Mouse (Mus musculus): ENCODE results near the gene Lmbr1l. TPM values are rescaled to one million over a fixed set of nuclear protein-coding genes. Genes with fewer than 3 reads are reported as not detected.
"Not testable (repeated sequence)": the region's sequence is repeated elsewhere in the genome, so short reads cannot be mapped to it uniquely, and the experiment has no call there.

Lmbr1l gene
- total RNA-seq (2021) = 10 to 100 TPM; 12.6 to 16.6 TPM

DNA sequence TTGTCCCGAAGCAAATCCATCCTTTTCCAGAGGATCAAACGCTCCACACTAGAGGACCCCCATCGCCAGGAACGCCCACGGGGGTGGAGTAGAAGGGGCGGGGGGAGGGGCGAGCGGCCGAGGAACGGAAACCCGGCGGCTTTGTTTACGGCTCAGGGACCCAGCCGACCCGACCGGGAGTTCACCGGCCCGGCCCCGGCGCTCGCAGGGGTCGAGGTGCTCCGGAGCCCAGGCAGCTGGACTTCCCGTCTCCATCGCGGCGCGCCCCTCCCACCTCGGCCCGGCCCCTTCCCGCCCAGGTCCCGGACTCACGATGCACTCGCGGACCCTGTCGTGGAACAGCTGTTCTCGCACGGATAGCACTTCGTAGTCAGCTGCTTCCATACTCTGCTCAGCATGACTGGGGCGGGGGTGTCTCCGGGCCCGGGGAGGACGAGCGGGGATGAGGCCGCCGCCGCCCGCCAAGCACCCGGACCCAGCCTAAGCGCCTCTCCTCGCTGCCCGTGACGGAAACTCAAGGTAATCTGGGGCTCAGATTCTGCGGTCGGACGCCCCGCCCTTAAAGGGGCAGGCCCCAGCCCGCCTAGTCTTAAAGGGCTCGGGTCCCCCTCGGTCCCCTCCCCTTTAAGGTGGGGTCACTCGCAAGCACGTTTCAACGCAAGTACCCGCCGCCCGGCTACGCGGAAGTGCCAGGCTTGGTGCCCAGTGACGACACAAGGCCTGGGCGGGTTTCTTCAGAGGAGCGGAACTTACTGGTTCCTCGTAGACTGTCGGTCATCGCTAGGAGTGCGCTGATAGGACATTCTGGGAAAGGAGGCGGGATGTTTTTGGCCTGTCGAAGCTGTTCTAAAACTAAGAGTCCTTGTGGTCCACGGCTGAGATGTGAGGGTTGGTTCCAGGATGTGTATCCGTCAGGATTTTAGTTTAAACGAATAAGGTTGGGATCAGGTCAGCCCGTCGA lies at the start of gene Lmbr1l:
Gene Lmbr1l, minus strand, starts transcription at position 694 of the 961 bp plus-strand sequence.
- DNase-seq (ENCODE audit: low spot score in 2 of 2) = peak; percentile 99

DNA sequence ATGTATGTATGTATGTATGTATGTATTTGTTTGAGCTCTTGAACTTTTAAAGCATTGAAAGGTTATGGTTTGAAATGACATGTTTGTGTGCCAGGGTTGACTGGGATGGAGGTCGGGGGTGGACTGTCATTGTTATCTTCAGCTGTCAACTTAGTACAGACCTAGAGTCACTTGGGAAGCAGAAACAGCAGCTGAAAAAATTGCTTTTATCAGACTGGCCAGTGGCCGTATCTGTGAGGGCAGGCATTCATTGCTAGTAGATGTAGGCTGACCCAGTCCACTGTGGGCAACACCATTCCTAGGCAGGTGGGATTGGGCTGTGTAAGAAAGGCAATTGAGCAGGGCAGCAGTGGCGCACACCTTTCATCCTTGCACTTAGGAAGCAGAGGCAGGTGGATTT lies 41.5 kb upstream of the Lmbr1l start:
- intact Hi-C loops (cut with DNase I) = no loop called here

More for the DNA sequence above, at the start of gene Lmbr1l:
- intact Hi-C loops (cut with DNase I) = loop anchor here (2.0 kb wide), 1 partner anchor 37 kb away; no protein-coding TSS in a partner anchor

DNA sequence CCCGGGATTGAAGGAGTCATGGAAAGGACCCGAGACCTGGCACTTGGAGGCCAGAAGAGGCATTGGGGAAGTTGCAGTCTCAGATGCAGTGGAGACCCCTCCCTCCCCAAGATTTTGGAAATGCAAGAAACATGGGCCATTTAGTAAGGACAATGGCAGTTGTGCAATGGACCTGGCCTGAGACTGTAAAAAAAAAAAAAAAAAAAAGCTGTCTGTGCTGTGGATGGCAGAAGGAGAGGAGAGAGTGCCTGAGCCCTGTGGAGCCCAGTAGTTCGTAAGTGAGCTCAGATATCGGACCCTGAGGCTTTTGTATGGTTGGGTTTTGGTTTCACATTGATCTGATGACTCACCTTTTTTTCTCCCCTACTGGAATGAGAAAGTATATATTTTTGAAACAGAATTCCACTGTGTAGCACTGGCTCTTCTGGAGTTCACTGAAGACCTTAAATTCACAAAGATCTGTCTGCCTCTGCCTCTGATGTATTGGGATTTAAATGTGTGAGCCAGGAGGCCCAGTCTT lies 40.9 kb upstream of the Lmbr1l start:
- intact Hi-C loops (cut with DNase I) = no loop called here
- no peak for DNase-seq (ENCODE audit: low spot score in 2 of 2)

More for the DNA sequence above, 41.5 kb upstream of the Lmbr1l start:
- no peak for DNase-seq (ENCODE audit: low spot score in 2 of 2)

DNA sequence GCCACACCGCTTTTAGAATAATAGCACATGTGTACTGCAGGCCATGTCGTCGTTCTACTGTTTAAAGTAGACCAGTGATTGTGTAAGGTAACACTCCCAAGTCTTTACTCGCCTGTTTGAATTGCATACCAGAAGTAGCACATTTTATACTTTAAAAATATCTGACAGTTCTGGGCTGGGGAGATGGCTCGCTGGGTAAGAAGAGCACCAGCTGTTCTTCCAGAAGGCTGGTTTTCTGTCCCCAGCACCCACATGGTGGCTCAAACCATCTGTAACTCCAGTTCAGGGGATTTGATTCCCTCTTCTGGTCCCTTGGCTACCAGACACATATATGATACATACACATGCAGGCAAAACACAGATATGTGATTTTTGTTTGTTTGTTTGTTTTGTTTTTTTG lies 39.4 kb upstream of the Lmbr1l start:
- DNase-seq (ENCODE audit: low spot score in 2 of 2) = no peak
- intact Hi-C loops (cut with DNase I) = no loop called here

DNA sequence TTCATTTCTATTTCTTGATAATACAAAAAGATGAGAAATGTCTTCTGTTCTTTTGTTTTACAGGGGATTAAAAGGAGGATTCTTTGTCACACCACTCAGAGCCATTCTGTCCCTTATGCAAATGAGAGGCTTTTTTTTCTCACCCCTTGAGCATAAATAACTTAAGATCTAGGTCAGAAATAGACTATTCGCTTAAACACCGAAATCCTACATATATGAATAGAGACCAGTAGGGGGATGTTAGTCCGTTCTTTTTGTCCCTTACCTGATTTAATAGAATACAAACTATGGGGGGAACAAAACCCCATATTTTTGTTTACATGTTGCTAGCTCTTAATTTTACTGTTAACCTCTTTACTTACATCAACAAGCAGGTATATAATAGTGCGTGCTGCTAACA lies 38.0 kb upstream of the Lmbr1l start:
- intact Hi-C loops (cut with DNase I) = loop anchor here (2.0 kb wide), 1 partner anchor 13 kb away; no protein-coding TSS in a partner anchor
- no peak for DNase-seq (ENCODE audit: low spot score in 2 of 2)

DNA sequence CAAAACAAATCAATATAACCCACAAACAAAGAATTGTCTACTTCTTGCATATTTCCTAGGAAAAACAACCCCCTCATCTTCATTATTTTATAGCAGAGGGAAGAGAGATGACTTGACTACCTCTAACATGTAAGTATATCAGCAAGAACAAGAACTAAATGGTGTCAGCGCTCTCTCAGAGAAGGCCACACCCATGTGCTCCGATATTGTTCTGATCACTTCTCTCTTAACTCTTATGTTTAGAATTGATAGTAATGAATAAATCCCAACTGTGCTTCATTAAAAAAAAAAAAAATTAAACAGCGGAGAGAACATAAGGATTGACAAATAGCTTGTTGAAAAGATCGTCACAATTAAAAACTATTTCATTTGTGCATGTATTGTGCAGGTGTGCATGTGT lies 37.3 kb upstream of the Lmbr1l start:
- no peak for DNase-seq (ENCODE audit: low spot score in 2 of 2)
- intact Hi-C loops (cut with DNase I) = loop anchor here (2.0 kb wide), 1 partner anchor 13 kb away; no protein-coding TSS in a partner anchor

DNA sequence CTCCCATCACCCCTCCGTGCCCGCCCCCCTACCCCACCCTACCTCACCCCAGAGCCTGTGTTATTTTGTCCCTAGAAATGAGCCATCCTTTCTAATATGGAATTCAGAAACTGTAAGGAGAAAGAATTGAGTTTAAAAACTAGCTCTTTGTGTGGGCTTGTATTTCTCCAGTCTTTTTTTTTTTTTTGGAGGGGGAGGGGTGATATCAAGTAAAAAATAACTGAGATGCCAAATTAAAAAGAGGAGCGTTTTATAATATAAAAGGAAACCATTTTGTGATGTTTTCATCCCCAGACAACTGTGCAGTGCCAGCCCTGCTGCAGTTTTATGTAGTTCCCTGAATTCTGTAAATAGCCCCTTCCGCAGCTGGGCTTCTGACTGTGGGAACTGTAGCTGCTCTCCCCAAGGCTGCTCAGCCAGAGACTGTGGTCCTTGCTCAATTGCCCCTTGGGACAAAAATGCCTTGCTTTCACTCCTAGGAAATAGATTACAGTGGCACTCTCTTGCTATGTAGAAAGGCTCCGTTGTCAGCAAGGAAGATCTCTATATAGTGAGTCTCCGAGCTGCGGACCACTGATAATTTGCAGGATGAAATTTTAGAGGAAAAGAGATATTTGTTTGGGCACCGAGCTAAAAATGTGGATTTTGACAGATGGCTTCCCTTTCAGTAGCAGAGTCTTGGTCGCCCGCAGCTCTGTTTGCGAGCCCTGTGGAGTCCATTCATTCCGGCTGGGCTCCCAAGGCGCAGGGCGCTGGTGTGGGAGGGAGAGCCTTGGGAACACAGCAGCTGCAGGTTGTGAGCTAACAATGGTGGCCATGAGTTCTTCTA lies 36.6 kb upstream of the Lmbr1l start:
- DNase-seq (ENCODE audit: low spot score in 2 of 2) = peak; percentile 58 to 63
- intact Hi-C loops (cut with DNase I) = loop anchor here (2.0 kb wide), 1 partner anchor 14 kb away; no protein-coding TSS in a partner anchor

DNA sequence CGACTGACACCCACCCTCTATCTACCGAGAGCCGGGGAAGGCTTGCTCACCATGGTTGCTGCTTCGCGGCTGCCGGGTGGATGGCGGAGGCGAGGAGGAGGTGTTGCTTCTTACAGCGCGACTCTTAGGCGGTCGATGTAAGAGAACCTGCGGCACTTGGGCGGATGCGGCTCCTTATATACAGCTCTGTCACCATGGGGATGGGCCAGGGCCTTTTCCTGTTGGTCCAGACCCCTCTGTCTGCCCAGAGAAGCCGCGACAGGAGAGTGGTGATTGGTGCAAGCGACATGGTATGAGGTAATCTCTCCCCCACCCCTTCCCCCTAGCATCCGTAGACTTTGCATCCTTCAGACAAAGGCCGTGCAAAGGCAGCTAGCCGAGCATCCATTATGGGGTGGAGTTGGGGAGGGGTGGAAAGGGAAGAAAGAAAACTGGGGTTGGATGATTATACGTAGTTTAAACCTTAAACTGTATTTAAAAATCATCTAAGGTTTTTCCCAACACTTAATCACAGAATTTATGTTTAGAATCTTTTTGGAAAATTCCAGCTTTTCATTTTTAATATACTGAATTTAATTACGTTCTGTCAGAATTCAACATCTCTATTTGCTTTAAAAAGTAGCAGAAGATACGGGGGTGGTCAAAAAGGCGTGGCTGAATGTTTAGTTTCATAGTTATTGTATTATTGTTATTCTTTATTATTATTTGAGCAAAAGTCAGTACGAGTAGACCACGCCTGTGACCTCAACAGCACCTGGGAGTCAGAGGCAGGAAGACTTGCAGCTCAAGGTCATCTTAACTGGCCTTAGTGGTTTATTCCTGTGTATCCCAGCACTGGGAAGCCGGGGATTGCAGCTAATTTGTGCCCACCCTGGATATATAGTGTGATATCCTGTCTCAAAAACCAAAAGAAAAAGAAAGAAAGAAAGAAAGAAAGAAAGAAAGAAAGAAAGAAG lies 35.6 kb upstream of the Lmbr1l start, which contains the start of the genes Gm49450 and Tuba1a:
Gene Gm49450, minus strand, starts transcription at position 151 of the 956 bp plus-strand sequence.
Gene Tuba1a, minus strand, starts transcription at position 303 of the 956 bp plus-strand sequence.
- intact Hi-C loops (cut with DNase I) = loop anchor here (1.0 to 2.0 kb wide), 3 partner anchors 15 to 40 kb away; partner anchors contain the start of gene Tuba1b
- peak; percentile 95 to 96 for DNase-seq (ENCODE audit: low spot score in 2 of 2)

DNA sequence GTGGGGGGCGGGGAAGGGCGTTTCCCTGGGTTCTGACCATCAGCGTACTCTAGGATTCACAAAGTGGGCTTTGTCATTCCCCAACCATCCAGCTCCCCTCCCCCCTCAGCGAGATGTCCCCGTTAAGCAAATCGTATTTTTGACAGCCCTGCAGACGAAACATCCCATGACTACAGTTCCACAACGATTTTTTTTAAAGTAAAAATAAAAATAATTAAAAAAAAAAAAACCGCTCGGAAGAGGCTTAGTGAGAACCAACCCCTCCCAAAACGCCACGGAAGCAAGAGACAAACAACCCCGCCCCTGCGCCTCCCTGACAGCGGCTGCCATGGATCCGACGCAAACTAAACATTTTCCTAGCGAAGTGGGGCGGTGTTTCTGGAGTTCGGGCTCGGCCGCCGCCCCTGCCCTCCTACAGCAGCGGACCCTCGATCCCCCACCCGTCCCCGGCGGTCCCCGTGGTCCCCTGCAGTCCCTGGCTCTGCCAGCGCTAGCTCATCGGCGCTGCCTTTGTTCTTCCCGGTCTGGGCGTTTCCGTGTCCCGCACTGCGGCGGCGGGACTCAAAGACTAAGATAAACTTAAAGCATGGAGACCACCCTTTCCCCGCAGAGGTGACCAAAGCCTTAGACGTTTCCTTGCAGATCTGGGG lies 34.8 kb upstream of the Lmbr1l start:
- no peak for DNase-seq (ENCODE audit: low spot score in 2 of 2)
- intact Hi-C loops (cut with DNase I) = loop anchor here (1.0 to 2.0 kb wide), 2 partner anchors 18 to 40 kb away; partner anchors contain the start of gene Tuba1b

DNA sequence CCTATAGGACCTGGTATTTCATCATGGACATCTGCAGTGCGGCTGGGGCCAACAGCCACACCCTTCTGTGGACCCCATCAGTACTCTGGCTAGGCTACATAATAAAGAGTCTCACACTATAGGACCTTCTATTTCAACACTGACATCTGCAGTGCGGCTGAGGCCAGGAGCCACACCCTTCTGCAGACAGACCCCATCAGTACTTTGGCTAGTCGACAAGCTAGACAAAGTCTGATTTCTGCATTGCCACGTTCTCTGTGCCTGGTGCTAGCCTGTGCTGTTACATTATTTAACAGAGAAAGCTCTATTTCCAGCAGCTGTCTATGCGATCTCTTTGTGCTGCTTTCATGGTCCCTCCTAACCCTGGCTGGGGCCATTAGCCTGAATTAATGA lies 34.0 kb upstream of the Lmbr1l start:
- intact Hi-C loops (cut with DNase I) = loop anchor here (2.0 kb wide), 1 partner anchor 17 kb away; the partner anchor contains the start of gene Tuba1b
- no peak for DNase-seq (ENCODE audit: low spot score in 2 of 2)

DNA sequence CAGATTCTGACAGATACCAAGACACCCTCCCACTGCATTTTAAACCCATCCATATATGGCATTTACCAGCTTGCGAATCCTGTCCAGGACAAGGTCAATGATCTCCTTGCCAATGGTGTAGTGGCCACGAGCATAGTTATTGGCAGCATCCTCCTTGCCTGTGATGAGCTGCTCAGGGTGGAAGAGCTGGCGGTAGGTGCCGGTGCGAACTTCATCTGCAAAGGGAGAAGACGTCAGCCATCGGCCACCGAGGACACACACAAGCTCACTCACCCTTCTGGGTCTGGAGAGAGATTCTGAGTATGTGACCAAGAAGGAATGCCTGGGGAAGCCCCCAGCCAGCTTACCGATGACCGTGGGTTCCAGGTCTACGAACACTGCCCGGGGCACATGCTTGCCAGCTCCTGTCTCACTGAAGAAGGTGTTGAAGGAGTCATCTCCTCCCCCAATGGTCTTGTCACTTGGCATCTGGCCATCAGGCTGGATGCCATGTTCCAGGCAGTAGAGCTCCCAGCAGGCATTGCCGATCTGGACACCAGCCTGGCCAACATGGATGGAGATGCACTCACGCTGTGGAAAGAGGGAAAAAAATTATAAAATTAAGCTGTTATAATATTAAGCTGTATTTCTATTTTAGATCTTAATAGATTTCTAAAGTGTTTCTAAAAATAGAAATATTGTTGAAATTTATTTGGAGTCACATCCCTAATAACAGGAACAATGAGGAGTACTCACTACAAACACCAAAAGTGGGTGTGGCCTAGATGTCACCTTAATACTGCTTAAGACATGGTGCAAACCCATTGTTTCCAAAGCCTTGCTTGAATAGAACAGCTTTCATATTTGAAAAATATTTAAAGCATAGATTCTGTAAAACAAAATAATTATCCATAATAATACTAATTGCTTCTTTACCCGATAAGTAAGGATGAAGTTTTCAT lies 33.4 kb upstream of the Lmbr1l start:
- intact Hi-C loops (cut with DNase I) = loop anchor here (2.0 kb wide), 1 partner anchor 17 kb away; the partner anchor contains the start of gene Tuba1b
- not testable (repeated sequence) for DNase-seq (ENCODE audit: low spot score in 2 of 2)

DNA sequence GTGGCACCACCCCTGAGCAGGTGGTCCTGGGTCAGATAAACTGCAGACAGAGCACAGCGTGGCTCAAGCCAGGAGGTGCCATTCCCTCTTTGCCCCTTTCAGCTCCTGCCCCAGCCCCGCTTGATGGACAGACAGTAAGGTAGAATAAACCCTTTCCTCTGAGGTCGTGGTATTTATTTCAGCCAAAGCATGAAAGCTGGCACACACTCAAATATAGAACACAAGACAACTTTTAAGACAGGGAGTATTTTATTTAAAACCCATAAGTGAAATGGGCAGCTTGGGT lies 31.5 kb upstream of the Lmbr1l start:
- intact Hi-C loops (cut with DNase I) = no loop called here
- no peak for DNase-seq (ENCODE audit: low spot score in 2 of 2)

DNA sequence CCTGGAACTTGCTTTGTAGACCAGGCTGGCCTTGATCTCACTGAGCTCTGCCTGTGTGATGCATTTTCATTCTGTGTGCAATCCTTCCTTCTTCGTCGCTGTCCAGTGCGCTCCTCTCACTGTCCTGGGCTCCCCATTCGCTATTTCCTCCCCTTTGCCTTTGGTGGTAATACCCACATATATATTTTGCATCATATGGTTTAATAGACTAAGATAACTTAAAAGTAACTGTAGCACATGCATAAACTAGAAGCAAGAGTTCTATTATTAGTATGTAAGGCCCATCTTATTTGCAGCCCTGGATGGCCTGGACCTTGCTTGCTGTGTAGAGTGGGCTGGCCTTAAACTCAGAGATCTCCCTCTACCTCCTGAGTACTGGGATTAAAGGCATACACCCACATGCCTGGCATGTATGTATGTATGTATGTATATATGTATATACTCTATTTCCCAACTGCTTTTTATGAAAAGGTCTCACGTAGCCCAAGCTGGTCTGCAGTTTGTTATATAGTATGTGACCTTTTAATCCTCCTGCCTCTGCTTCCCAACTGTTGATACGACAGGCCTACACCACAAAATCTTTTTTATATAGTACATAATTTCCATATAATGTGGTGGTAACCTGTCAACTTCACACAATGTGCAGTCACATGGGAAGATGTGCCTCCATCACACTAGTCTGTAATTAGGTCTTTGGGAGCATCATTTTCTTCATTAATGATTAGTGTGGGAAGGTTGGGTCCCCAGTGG lies 31.0 kb upstream of the Lmbr1l start:
- intact Hi-C loops (cut with DNase I) = no loop called here
- no peak for DNase-seq (ENCODE audit: low spot score in 2 of 2)

DNA sequence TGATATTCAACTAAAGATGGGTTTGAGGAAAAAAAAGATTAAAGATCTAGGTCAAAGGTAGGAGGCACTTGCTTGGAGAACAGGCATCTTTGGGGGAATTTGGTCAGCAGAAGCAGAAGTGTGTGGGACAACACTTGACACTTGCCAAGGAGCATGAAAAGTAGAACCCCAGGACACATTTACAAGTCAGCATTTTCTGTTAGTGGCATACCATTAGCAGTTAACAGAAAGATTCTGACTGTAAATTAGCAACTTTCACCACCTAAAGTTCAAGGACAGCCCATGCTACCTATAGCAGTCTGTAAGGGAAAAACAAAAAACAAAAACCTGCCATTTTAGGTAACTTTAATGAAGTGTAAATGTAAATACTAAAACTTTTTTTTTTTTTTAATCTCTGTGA lies 30.4 kb upstream of the Lmbr1l start:
- DNase-seq (ENCODE audit: low spot score in 2 of 2) = no peak
- intact Hi-C loops (cut with DNase I) = no loop called here

DNA sequence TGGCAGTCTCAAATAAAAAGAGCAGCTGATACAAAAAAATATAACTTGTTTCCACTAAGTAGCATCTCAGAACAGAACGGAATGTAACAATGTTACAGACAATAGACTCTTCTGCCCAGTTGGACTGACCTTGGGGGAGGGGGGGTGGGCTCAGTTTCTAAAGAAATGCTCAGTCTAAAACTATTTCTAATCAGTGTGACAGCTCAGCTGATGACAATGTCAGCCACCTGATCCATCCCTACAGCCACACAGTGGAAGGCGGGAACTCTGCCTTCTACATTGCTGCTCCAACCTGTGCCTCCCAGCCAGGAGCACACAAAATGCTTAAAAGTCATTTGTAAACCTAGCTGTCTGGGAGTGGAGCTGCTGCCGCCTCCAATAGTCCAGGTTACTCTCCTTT lies 29.9 kb upstream of the Lmbr1l start:
- no peak for DNase-seq (ENCODE audit: low spot score in 2 of 2)
- intact Hi-C loops (cut with DNase I) = no loop called here

DNA sequence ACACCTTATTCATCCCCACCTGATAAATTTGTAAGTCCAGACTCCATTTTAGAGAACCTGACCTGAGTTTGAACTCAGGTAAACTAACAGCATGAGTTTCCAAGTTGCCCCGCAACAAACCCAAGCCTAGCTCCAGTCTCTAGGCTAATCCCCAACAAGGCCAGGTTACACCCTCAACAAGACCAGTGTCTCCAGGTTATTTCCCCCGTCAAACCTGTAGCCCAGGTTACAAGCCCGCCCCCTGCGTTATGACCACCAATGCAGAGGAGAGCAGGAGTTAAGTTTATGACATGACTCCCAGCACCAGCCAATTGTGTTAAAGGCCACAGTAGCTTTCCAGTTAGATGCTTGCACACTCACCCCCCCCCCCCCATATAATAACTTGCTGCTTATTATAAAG lies 25.1 kb upstream of the Lmbr1l start:
- intact Hi-C loops (cut with DNase I) = no loop called here
- DNase-seq (ENCODE audit: low spot score in 2 of 2) = no peak

All from left cerebral cortex, postnatal 36 days (tissue).